Mouse (Mus musculus): ENCODE results near the gene Gm11096. TPM values are rescaled to one million over a fixed set of nuclear protein-coding genes. Genes with fewer than 3 reads are reported as not detected.

Gene Gm11096
- not detected for total RNA-seq (2021)
- long read RNA-seq, partial matches to known transcripts: 0 of 1 reads
- long read RNA-seq, other reads (novel, unspliced or antisense): 1 of 1 reads

GRCm38 (mm10) chr17:81441463-81441862, at the start of gene Gm11096:
Gm11096 (plus strand) TSS chr17:81441763.
- no peak for DNase-seq (ENCODE audit: low spot score in 2 of 2)

GRCm38 (mm10) chr17:81393040-81393439, 48.5 kb upstream of the Gm11096 start:
- no peak for DNase-seq (ENCODE audit: low spot score in 2 of 2)

- no peak for DNase-seq (ENCODE audit: low spot score in 2 of 2)
Observed at GRCm38 (mm10) chr17:81394124-81394523, 47.4 kb upstream of the Gm11096 start.

GRCm38 (mm10) chr17:81397434-81397833, 44.1 kb upstream of the Gm11096 start:
- DNase-seq (ENCODE audit: low spot score in 2 of 2): no peak

GRCm38 (mm10) chr17:81400377-81400776, 41.2 kb upstream of the Gm11096 start:
- DNase-seq (ENCODE audit: low spot score in 2 of 2): no peak

- DNase-seq (ENCODE audit: low spot score in 2 of 2): peak; percentile 37 to 64
Observed at GRCm38 (mm10) chr17:81402636-81403035, 38.9 kb upstream of the Gm11096 start.

- DNase-seq (ENCODE audit: low spot score in 2 of 2): no peak
Observed at GRCm38 (mm10) chr17:81403121-81403520, 38.4 kb upstream of the Gm11096 start.

GRCm38 (mm10) chr17:81404225-81404624, 37.3 kb upstream of the Gm11096 start:
- peak in 1 of 2 experiments; percentile 21 for DNase-seq (ENCODE audit: low spot score in 2 of 2)

- DNase-seq (ENCODE audit: low spot score in 2 of 2): no peak
Observed at GRCm38 (mm10) chr17:81412736-81413135, 28.8 kb upstream of the Gm11096 start.

- no peak for DNase-seq (ENCODE audit: low spot score in 2 of 2)
Observed at GRCm38 (mm10) chr17:81416361-81417114, 25.0 kb upstream of the Gm11096 start.

- DNase-seq (ENCODE audit: low spot score in 2 of 2): no peak
Observed at GRCm38 (mm10) chr17:81419802-81420459, 21.6 kb upstream of the Gm11096 start.

GRCm38 (mm10) chr17:81424256-81424912, 17.2 kb upstream of the Gm11096 start:
- no peak for DNase-seq (ENCODE audit: low spot score in 2 of 2)

GRCm38 (mm10) chr17:81427245-81427644, 14.3 kb upstream of the Gm11096 start:
- peak in 1 of 2 experiments; percentile 33 for DNase-seq (ENCODE audit: low spot score in 2 of 2)

- DNase-seq (ENCODE audit: low spot score in 2 of 2): no peak
Observed at GRCm38 (mm10) chr17:81432733-81433132, 8.8 kb upstream of the Gm11096 start.

GRCm38 (mm10) chr17:81433148-81433547, 8.4 kb upstream of the Gm11096 start:
- no peak for DNase-seq (ENCODE audit: low spot score in 2 of 2)

GRCm38 (mm10) chr17:81455269-81455668, 13.7 kb downstream of the Gm11096 start:
- no peak for DNase-seq (ENCODE audit: low spot score in 2 of 2)

- DNase-seq (ENCODE audit: low spot score in 2 of 2): no peak
Observed at GRCm38 (mm10) chr17:81455977-81456376, 14.4 kb downstream of the Gm11096 start.

GRCm38 (mm10) chr17:81459379-81459778, 17.8 kb downstream of the Gm11096 start:
- no peak for DNase-seq (ENCODE audit: low spot score in 2 of 2)

GRCm38 (mm10) chr17:81468941-81469340, 27.4 kb downstream of the Gm11096 start:
- no peak for DNase-seq (ENCODE audit: low spot score in 2 of 2)

GRCm38 (mm10) chr17:81473363-81473762, 31.8 kb downstream of the Gm11096 start:
- no peak for DNase-seq (ENCODE audit: low spot score in 2 of 2)

GRCm38 (mm10) chr17:81477420-81477819, 35.9 kb downstream of the Gm11096 start:
- DNase-seq (ENCODE audit: low spot score in 2 of 2): no peak

GRCm38 (mm10) chr17:81479807-81480206, 38.2 kb downstream of the Gm11096 start:
- DNase-seq (ENCODE audit: low spot score in 2 of 2): no peak

Measured in layer of hippocampus, postnatal 10 days (tissue).